Mouse (Mus musculus) kidney, postnatal 10 days (tissue): Measurements from ENCODE around the gene Olfr48.

Experiments used
- DNase-seq: peaks from one replicate; pipeline ENCODE4 v3.0.0; 2021; ENCODE audit warnings: mixed read lengths

The Olfr48 gene

GRCm38 (mm10) chr2:89848105-89848504 is at the start of gene Olfr48:
Gene Olfr48, minus strand, starts transcription at chr2:89848205.
- no peak for DNase-seq

GRCm38 (mm10) chr2:89878137-89878536 is 30.1 kb upstream of the Olfr48 start, which contains the start of gene Olfr1257:
Gene Olfr1257, plus strand, starts transcription at chr2:89878437.
- DNase-seq, result no peak

GRCm38 (mm10) chr2:89849230-89849629 is 1.2 kb upstream of the Olfr48 start:
- DNase-seq, result no peak

- DNase-seq, result no peak
Measured at GRCm38 (mm10) chr2:89841455-89841854, 6.5 kb downstream of the Olfr48 start, which contains the start of gene Olfr1256. Gene Olfr1256, minus strand, starts transcription at chr2:89841555.

- peak; percentile 7 for DNase-seq
Measured at GRCm38 (mm10) chr2:89820216-89820615, 27.8 kb downstream of the Olfr48 start.

GRCm38 (mm10) chr2:89811751-89812150 is 36.3 kb downstream of the Olfr48 start, which contains the start of gene Olfr1255:
Gene Olfr1255, plus strand, starts transcription at chr2:89812051.
- DNase-seq, result no peak

- no peak for DNase-seq
Measured at GRCm38 (mm10) chr2:89810751-89811150, 37.3 kb downstream of the Olfr48 start.

- DNase-seq, result no peak
Measured at GRCm38 (mm10) chr2:89799583-89799982, 48.4 kb downstream of the Olfr48 start.

- DNase-seq, result no peak
Measured at GRCm38 (mm10) chr2:89793519-89793918, 54.5 kb downstream of the Olfr48 start, which contains the start of gene Olfr1254. Gene Olfr1254, minus strand, starts transcription at chr2:89793619.
